Mouse (Mus musculus): ENCODE measurements around the gene Fmc1.

Gene Fmc1

GRCm38 (mm10) chr6:38552636-38553000 lies 19.3 kb downstream of the Fmc1 start:
- no peak for DNase-seq

- DNase-seq, result no peak
Observed at GRCm38 (mm10) chr6:38576096-38576495, 42.8 kb downstream of the Fmc1 start.

- no peak for DNase-seq
Observed at GRCm38 (mm10) chr6:38580112-38580857, 47.0 kb downstream of the Fmc1 start.

- DNase-seq, result no peak
Observed at GRCm38 (mm10) chr6:38581711-38582110, 48.4 kb downstream of the Fmc1 start.
